Mouse (Mus musculus) testis, adult 2 months (tissue): ENCODE data around the gene Olfr556. TPM values are rescaled to one million over a fixed set of nuclear protein-coding genes. Genes with fewer than 3 reads are reported as not detected.

Source experiments
- H3K27ac ChIP-seq: fragments of 200-500 bp; 2 replicates; pipeline ENCODE4 v1.5.1; 2012; ENCODE audit warnings: low read depth, low read length; ENCODE audit not compliant: control insufficient read depth, insufficient read depth
- H3K27me3 ChIP-seq: fragments of 200-500 bp; 2 replicates; pipeline ENCODE4 v1.6.1; 2012; ENCODE audit warnings: mild to moderate bottlenecking, low read length, moderate library complexity; ENCODE audit not compliant: control insufficient read depth, insufficient read depth
- H3K36me3 ChIP-seq: fragments of 200-500 bp; 2 replicates; pipeline ENCODE4 v1.6.1; 2012; ENCODE audit warnings: mild to moderate bottlenecking, low read length; ENCODE audit not compliant: control insufficient read depth, insufficient read depth
- H3K4me1 ChIP-seq: fragments of 200-500 bp; 2 replicates; pipeline ENCODE4 v1.6.1; 2012; ENCODE audit warnings: low read length; ENCODE audit not compliant: control insufficient read depth, insufficient read depth
- H3K4me3 ChIP-seq: fragments of 200-500 bp; 2 replicates; pipeline ENCODE4 v1.5.1; 2012; ENCODE audit warnings: low read depth, mild to moderate bottlenecking, low read length, moderate library complexity, mixed read lengths; ENCODE audit not compliant: control insufficient read depth
- CTCF ChIP-seq: fragments of 200-500 bp; IDR thresholded peaks from 2 replicates; pipeline ENCODE4 v1.5.1; 2012; ENCODE audit warnings: low read depth, mild to moderate bottlenecking, inconsistent platforms, low read length, moderate library complexity; ENCODE audit not compliant: control insufficient read depth, insufficient read depth, insufficient replicate concordance
- POLR2A ChIP-seq: fragments of 200-500 bp; IDR thresholded peaks from 2 replicates; pipeline ENCODE4 v1.6.1; 2012; ENCODE audit warnings: low read depth, mild to moderate bottlenecking, inconsistent platforms, low read length, moderate library complexity; ENCODE audit not compliant: control insufficient read depth
- polyA plus RNA-seq: library from polyadenylated mRNA; depleted of rRNA; stranded (reverse); fragments of >200 nt; gene quantifications from 2 replicates; pipeline ENCODE4 v1.2.3, GENCODE M21; 2012; rRNA removed

Olfr556 gene
- polyA plus RNA-seq, 1 experiment: not detected

DNA sequence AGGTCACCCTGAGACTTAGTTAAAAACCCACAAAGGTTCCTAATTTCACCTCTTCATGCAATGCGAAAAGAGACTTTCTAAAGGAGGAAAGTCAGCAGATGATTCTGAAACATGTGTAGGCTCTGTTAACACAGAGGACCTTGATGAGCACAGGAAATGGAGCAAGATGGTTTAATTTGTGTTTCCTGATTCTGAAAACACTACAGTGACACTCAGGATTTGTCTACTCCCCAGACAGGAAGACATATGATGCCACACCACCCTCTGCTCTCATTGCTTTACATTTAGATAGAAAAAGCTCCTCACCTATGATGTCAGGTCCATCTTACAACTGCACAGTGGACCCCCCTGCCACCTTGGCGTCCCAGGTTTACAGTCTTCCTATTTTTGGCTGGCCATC is 11.5 kb downstream of the Olfr556 start:
- TF ChIP-seq CTCF (no peak), POLR2A (no peak)
- no peaks in the 10 kb centered on the region for H3K27me3 ChIP-seq
- H3K4me3 ChIP-seq: no peak overlapping the region
- H3K4me1 ChIP-seq: no peaks in the 10 kb centered on the region
- no peak overlapping the region for H3K27ac ChIP-seq
- H3K36me3 ChIP-seq: no peaks in the 10 kb centered on the region

DNA sequence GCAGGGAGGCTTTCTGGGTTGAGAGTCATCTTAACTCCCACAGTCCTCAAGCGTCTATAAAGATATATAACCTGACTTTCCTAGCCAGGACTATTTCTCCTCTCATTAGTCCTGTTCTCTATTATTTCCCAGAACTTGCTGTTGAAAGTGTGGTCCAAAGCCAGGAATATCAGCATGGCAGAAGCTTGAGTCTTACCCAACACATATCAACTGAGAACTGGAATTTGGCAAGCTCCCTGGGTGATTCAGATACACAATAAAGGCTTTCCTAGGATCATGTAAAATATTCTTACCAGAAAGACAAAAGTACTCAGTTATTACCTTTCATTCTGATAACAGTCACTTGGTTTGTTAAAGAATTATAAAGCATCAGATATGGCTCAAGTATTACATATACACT is 17.2 kb downstream of the Olfr556 start:
- Histone ChIP-seq H3K4me1 (peaks cover 2% of the 10 kb centered on the region), H3K4me3 (no peak overlapping the region), H3K36me3 (no peaks in the 10 kb centered on the region), H3K27me3 (no peaks in the 10 kb centered on the region), H3K27ac (no peak overlapping the region)
- no peak for TF ChIP-seq CTCF
- TF ChIP-seq POLR2A: no peak

DNA sequence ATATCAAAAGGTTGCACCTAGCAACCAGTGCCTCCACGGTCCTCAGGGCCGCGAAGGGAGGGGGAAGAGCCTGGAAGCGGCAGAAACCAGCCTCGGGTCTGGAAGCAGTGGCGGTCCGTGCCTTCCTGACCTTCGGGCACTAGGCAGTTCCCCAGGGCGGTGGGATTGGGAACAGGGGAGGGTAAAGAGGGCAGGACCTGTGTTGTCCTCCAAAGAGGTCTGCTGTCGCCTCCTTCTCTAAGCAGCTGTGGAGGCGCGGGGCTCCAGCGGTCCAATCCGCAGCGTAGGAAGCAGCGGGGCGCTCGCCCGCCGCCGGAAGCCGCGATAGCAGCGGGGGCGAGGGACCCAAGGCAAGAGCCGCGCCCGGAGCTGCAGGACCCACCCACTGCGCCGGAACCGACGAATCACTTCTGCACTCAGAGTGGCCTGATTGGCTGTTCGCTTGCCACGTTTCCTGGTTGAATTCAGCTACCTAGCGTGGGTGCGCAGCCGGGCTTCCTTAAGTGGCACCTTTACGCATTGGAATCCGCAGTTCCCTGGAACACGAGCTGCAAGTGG is 22.3 kb downstream of the Olfr556 start, which contains the start of gene Trim68:
Trim68 (minus strand) TSS at position 384 of the 558 bp plus-strand sequence.
- peak within 1 kb of the TSS; percentile 85 for H3K27ac ChIP-seq
- H3K4me3 ChIP-seq: peak within 1 kb of the TSS; percentile 95
- TF ChIP-seq POLR2A (peak; percentile 53; the same call in 1 of the 2 replicates), CTCF (no peak)
- H3K36me3 ChIP-seq: no peaks in the 10 kb centered on the region
- no peaks in the 10 kb centered on the region for H3K27me3 ChIP-seq
- peaks cover 6% of the 10 kb centered on the region for H3K4me1 ChIP-seq

DNA sequence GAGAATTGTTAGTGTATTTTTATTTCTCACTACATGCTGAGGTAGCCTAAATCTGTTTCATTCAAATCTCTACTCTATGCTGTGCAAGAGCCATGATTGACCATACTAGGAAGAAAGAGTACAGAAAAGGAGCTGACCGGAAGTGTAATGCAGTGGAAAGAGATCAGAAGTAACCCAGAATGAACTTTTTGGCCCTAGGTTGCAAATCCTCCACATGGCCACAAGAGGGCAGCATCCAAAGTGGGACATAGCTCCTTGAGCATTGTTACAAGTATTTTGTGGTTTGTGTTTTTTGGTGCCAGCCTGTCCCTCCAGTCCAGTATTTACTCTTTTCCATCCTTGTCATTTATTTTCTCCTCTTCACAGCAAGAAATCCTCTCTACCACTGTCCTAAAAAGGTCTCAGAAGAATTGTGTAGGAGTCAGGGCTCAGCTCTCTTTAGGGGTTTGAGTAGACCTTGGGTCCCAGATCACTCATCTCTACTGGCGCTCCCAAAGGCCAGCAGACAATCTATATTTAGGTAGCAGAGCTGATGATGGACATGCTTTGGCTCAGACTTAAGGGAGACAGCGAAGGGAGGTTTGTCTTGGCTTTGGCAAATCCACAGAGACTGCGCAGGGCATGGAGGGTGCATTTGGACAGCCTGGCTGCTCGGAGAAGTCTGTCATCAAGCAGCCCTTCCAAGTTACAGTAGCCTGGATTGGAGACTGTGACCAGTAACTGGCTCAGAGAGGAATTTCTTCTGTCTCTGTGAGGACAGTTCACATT is 30.8 kb downstream of the Olfr556 start, which contains the start of gene Olfr557:
Olfr557 (plus strand) TSS at position 553 of the 768 bp plus-strand sequence.
- Histone ChIP-seq H3K4me1 (no peaks in the 10 kb centered on the region), H3K27me3 (no peaks in the 10 kb centered on the region), H3K4me3 (no peak within 1 kb of the TSS), H3K36me3 (no peaks in the 10 kb centered on the region), H3K27ac (no peak within 1 kb of the TSS)
- TF ChIP-seq CTCF (peak; percentile 40; the same call in 1 of the 2 replicates), POLR2A (no peak)

DNA sequence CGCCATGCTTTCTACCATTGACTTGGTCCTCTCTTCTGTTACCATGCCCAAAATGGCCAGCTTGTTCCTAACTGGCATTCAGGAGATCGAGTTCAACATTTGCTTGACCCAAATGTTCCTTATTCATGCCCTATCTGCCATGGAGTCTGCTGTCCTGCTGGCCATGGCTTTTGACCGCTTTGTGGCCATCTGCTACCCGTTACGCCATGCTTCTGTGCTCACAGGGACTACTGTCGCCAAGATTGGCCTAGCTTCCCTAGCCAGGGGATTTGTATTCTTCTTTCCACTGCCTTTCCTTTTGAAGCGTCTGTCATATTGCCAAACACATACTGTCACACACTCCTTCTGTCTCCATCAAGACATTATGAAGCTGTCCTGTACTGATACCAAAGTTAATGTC is 33.8 kb downstream of the Olfr556 start:
- Histone ChIP-seq H3K4me1 (no peaks in the 10 kb centered on the region), H3K4me3 (no peak overlapping the region), H3K27ac (no peak overlapping the region), H3K27me3 (no peaks in the 10 kb centered on the region), H3K36me3 (no peaks in the 10 kb centered on the region)
- TF ChIP-seq CTCF (no peak), POLR2A (no peak)

DNA sequence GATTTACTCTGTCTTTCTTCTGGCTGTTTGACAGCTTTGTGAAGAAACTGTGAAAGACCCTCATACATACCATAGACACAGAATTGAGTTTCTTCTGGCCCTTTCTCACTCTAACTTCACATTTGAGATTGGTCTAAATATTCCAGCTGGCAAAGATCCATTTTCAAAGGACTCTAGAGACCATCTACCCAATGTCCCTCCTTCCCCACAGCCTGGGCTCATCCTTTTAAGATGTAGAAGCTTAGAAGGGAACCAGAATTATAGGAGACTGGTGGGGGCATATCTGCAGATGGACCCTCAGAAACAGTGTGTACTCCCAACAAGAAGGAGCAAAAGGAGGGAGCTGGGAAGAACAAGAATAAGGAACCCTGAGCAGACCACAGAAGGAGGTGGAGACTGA is 37.2 kb downstream of the Olfr556 start, which contains the start of gene Olfr558:
Olfr558 (plus strand) TSS at position 301 of the 400 bp plus-strand sequence.
- Histone ChIP-seq H3K27me3 (no peaks in the 10 kb centered on the region), H3K36me3 (no peaks in the 10 kb centered on the region), H3K4me3 (no peak within 1 kb of the TSS), H3K27ac (no peak within 1 kb of the TSS), H3K4me1 (no peaks in the 10 kb centered on the region)
- TF ChIP-seq POLR2A: no peak
- TF ChIP-seq CTCF: no peak

DNA sequence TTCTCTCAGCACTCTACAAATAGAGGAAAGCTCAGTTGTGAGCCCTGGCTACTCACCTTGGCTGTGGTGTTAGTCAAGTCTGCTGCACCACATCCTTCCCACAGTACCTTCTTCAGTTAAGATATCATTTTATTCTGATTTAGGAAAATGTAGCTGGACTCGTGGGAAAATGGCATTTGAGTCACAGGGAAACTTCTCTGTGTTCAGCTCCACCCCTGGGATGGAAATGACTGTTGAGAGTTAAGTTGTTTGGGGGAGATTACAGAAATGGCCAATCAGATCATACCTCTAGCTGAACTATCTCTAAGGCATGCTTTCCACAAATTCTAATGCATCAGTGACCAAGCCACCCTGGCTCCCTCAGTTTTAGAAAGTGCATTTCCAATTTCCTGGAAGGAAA is 54.3 kb downstream of the Olfr556 start, which contains the start of gene Olfr33:
Olfr33 (minus strand) TSS at position 101 of the 400 bp plus-strand sequence.
- Histone ChIP-seq H3K27ac (no peak within 1 kb of the TSS), H3K4me1 (no peaks in the 10 kb centered on the region), H3K4me3 (no peak within 1 kb of the TSS), H3K27me3 (no peaks in the 10 kb centered on the region), H3K36me3 (no peaks in the 10 kb centered on the region)
- no peak for TF ChIP-seq CTCF

Other genes with a start within 250 kb of the Olfr556 start
- gene Rrm1, start 223.2 kb upstream of the Olfr556 start, polyA plus RNA-seq: 18.8 and 27.6 TPM in 2 replicates
- 0.12 TPM in 1 of 2 replicates, not detected in the other for gene Olfr543, start 183.2 kb upstream of the Olfr556 start, polyA plus RNA-seq
- gene Olfr544, start 176.6 kb upstream of the Olfr556 start, polyA plus RNA-seq: not detected in 2 replicates
- not detected in 2 replicates for gene Olfr545, start 165.3 kb upstream of the Olfr556 start, polyA plus RNA-seq
- not detected in 2 replicates for gene Olfr547, start 130.2 kb upstream of the Olfr556 start, polyA plus RNA-seq
- not detected in 2 replicates for gene Olfr548-ps1, start 124.0 kb upstream of the Olfr556 start, polyA plus RNA-seq
- not detected in 2 replicates for gene Olfr549, start 115.0 kb upstream of the Olfr556 start, polyA plus RNA-seq
- 0.54 and 0.59 TPM in 2 replicates for gene Trim21, start 99.4 kb upstream of the Olfr556 start, polyA plus RNA-seq
- not detected in 2 replicates for gene Olfr550, start 93.5 kb upstream of the Olfr556 start, polyA plus RNA-seq
- not detected in 2 replicates for gene Olfr551, start 73.0 kb upstream of the Olfr556 start, polyA plus RNA-seq
- not detected in 2 replicates for gene Olfr552, start 67.1 kb upstream of the Olfr556 start, polyA plus RNA-seq
- not detected in 2 replicates for gene Olfr553, start 46.7 kb upstream of the Olfr556 start, polyA plus RNA-seq
- 0.14 and 0.26 TPM in 2 replicates for gene Olfr554, start 26.5 kb upstream of the Olfr556 start, polyA plus RNA-seq
- not detected in 2 replicates for gene Olfr555, start 6.1 kb upstream of the Olfr556 start, polyA plus RNA-seq
- gene Trim68, start 22.4 kb downstream of the Olfr556 start, polyA plus RNA-seq: 6.0 and 8.3 TPM in 2 replicates
- gene Olfr557, start 31.0 kb downstream of the Olfr556 start, polyA plus RNA-seq: 0.10 TPM in 1 of 2 replicates, not detected in the other
- gene Olfr558, start 37.3 kb downstream of the Olfr556 start, polyA plus RNA-seq: 0.19 and 0.25 TPM in 2 replicates
- 0.25 and 0.47 TPM in 2 replicates for gene Olfr33, start 54.2 kb downstream of the Olfr556 start, polyA plus RNA-seq
- not detected in 2 replicates for gene Olfr559, start 62.6 kb downstream of the Olfr556 start, polyA plus RNA-seq
- not detected in 2 replicates for gene Olfr560, start 94.5 kb downstream of the Olfr556 start, polyA plus RNA-seq
- gene Olfr78, start 94.6 kb downstream of the Olfr556 start, polyA plus RNA-seq: 1.1 and 1.3 TPM in 2 replicates
- gene Olfr561, start 106.3 kb downstream of the Olfr556 start, polyA plus RNA-seq: not detected in 2 replicates
- gene Olfr564, start 138.6 kb downstream of the Olfr556 start, polyA plus RNA-seq: not detected in 2 replicates
- gene Olfr566, start 193.9 kb downstream of the Olfr556 start, polyA plus RNA-seq: not detected in 2 replicates
- gene Olfr568, start 212.2 kb downstream of the Olfr556 start, polyA plus RNA-seq: 0.26 and 0.59 TPM in 2 replicates
- not detected in 2 replicates for gene Olfr569, start 226.0 kb downstream of the Olfr556 start, polyA plus RNA-seq
- 0.23 TPM in 1 of 2 replicates, not detected in the other for gene Olfr570, start 229.7 kb downstream of the Olfr556 start, polyA plus RNA-seq